Mouse (Mus musculus): ENCODE measurements around the gene Tmcc1.

DNA sequence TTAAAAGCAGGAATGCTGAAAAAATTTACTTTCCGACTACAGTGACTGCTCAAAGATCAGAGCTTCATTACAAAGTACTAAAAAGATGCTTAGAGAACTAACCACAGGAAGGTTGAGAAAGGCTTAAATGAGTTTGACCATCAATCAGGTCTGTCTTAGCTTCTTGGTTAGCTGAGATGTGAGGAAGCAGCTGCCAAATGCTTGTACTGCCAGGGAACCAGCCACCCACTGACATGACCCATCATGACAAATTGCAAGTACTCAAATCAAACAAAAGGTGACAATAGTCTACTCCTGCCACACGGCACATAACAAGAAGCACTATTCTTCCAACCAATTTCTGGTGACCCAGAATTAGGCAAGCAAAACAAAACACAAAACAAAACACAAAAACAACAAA lies 111.9 kb downstream of the Tmcc1 start:
- TF ChIP-seq CTCF (IDR thresholded peaks at IDR 0.05; ENCODE audit: low read depth) = no peak
- no peak for TF ChIP-seq EP300 (IDR thresholded peaks at IDR 0.05; ENCODE audit: low read depth)

All from liver, postnatal 0 days (tissue).